Comparison of ENCODE assay signal across 11 mouse cellular contexts in the genomic region with DNA sequence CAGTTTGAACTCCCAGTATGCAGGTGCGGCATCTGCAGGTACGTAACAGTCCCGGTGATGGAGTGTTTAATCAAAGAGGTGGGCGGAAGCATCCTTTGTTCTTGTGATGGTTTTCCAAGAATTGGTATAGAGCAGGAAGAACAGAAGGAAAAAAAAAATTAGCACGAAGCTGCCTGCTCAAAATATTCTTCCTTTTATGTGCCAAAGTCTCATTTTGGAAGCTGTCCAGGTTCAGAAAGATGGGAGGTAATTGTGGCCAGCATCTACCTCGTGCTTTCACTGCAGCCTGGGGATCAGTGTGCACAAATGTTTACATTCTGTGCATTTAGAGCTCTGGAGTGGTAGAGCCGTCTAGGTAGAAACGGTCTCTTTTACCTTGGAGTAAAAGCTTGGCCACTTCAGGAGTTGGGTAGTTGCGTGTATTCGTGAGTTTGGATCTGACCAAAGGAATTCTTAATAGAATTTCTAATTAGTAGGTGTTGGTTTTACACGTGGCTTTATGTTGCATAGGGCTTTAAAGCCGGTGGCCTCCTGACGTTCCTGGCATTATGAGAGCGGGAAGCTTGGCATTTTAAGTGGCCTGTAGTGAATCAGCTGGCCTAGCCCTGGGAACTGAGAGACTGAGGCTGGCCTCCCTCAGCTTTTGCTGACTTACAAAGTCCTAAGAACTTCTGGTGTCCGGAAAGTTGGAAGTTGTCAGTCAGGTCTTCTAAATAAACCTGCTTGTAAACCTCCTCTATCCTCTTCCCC. TPM values are rescaled to one million over a fixed set of nuclear protein-coding genes. Genes with fewer than 3 reads are reported as not detected.
A peak's percentile ranks its signal among the peaks of the same experiment; 100 is the strongest.
DNase-seq lines count a peak whose midpoint lies in the region; ATAC-seq and TF ChIP-seq lines count a peak whose summit lies in the region.
"Had no signal": no experiment of that assay in that cellular context is flagged by ENCODE, and none has a peak within 500 bp of the region (broad histone marks: within the 10 kb centered on the region; RNA-seq: fewer than 3 reads in every experiment).

No protein-coding gene starts in this region.

- peak overlapping the region; percentile 90 for H3K4me2 ChIP-seq in embryonic facial prominence, embryonic 15.5 days (replicated peaks)
- peak overlapping the region; percentile 92 for H3K4me2 ChIP-seq in intestine, embryonic 16.5 days (ENCODE audit: low read depth, low read length)
- peak overlapping the region; percentile 85 for H3K4me2 ChIP-seq in neural tube, embryonic 12.5 days (replicated peaks)

- H3K9ac ChIP-seq in embryonic facial prominence, embryonic 15.5 days, result no peak overlapping the region
- H3K9ac ChIP-seq in intestine, embryonic 16.5 days (ENCODE audit: low read depth, low read length), result no peak overlapping the region
- H3K9ac ChIP-seq in neural tube, embryonic 12.5 days, result peak overlapping the region; percentile 95

- H3K27me3 ChIP-seq in embryonic facial prominence, embryonic 15.5 days, result no peaks in the 10 kb centered on the region
- no peaks in the 10 kb centered on the region for H3K27me3 ChIP-seq in intestine, embryonic 16.5 days (replicated peaks; ENCODE audit: control insufficient read depth, insufficient read depth, low read length)
- no peaks in the 10 kb centered on the region for H3K27me3 ChIP-seq in neural tube, embryonic 12.5 days (replicated peaks)
- H3K27me3 ChIP-seq: Patski had no signal

- WGBS in embryonic facial prominence, embryonic 15.5 days, result 45% methylated on average over 15 of the region's 15 CpGs
- 37% methylated on average over 15 of the region's 15 CpGs for WGBS in intestine, embryonic 16.5 days
- 24% methylated on average over 15 of the region's 15 CpGs for WGBS in neural tube, embryonic 12.5 days

- no peak for TF ChIP-seq CTCF in left cerebral cortex, adult 2 months (IDR thresholded peaks at IDR 0.05)

- peaks cover 63% of the 10 kb centered on the region for H3K4me1 ChIP-seq in embryonic facial prominence, embryonic 15.5 days
- H3K4me1 ChIP-seq in intestine, embryonic 16.5 days (ENCODE audit: control insufficient read depth, insufficient read depth, low read length), result peaks cover 46% of the 10 kb centered on the region
- H3K4me1 ChIP-seq in neural tube, embryonic 12.5 days, result peaks cover 74% of the 10 kb centered on the region

- H3K27ac ChIP-seq in left cerebral cortex, adult 2 months, result peak overlapping the region; percentile 99
- no peak overlapping the region for H3K27ac ChIP-seq in embryonic facial prominence, embryonic 15.5 days (replicated peaks)
- no peak overlapping the region for H3K27ac ChIP-seq in intestine, embryonic 16.5 days (ENCODE audit: low read length)
- no peak overlapping the region for H3K27ac ChIP-seq in neural tube, embryonic 12.5 days

- intact Hi-C loops in left cerebral cortex, adult 2 months (cut with DNase I), result loop anchor here (5.0 kb wide), 5 partner anchors 148 to 533 kb away; no protein-coding TSS in a partner anchor
- intact Hi-C loops in left cerebral cortex, postnatal 4 days (cut with DNase I), result loop anchor here (10.0 kb wide), 4 partner anchors 141 to 401 kb away; no protein-coding TSS in a partner anchor

- peaks cover 37% of the 10 kb centered on the region for H3K36me3 ChIP-seq in embryonic facial prominence, embryonic 15.5 days
- peaks cover 13% of the 10 kb centered on the region; the same call in 1 of the 2 replicates for H3K36me3 ChIP-seq in intestine, embryonic 16.5 days (ENCODE audit: control insufficient read depth, insufficient read depth, low read length)
- peaks cover 42% of the 10 kb centered on the region for H3K36me3 ChIP-seq in neural tube, embryonic 12.5 days

- DNase-seq in left cerebral cortex, adult 2 months (ENCODE audit: extremely low spot score in 1 of 2, low spot score in 2 of 2), result no peak
- DNase-seq in left cerebral cortex, postnatal 4 days, result no peak
- no peak for DNase-seq in B cell, adult 2 months
- no peak for DNase-seq in right cerebral cortex, postnatal 10 days (ENCODE audit: low spot score in 2 of 2)
- DNase-seq: cerebellum, adult 11-12 months; gastrocnemius, postnatal 36 days had no signal

- H3K4me3 ChIP-seq in left cerebral cortex, adult 2 months, result peak overlapping the region; percentile 88
- H3K4me3 ChIP-seq in embryonic facial prominence, embryonic 15.5 days (replicated peaks), result peak overlapping the region; percentile 89
- peak overlapping the region; percentile 94 for H3K4me3 ChIP-seq in intestine, embryonic 16.5 days (ENCODE audit: low read length)
- peak overlapping the region; percentile 94 for H3K4me3 ChIP-seq in neural tube, embryonic 12.5 days

- no peak for ATAC-seq in embryonic facial prominence, embryonic 15.5 days (ENCODE audit: insufficient number of reproducible peaks, low FRiP score, low TSS enrichment, low read depth)
- no peak for ATAC-seq in intestine, embryonic 16.5 days
- no peak for ATAC-seq in neural tube, embryonic 12.5 days (ENCODE audit: low FRiP score, low read depth)
- no peak for ATAC-seq in monocyte, adult 5-6 weeks (replicated peaks; ENCODE audit: insufficient number of reproducible peaks, low FRiP score, low TSS enrichment, poor library complexity, severe bottlenecking)
- ATAC-seq: Patski had no signal

- H3K9me3 ChIP-seq in embryonic facial prominence, embryonic 15.5 days (replicated peaks), result no peaks in the 10 kb centered on the region
- no peaks in the 10 kb centered on the region for H3K9me3 ChIP-seq in intestine, embryonic 16.5 days (ENCODE audit: control insufficient read depth, low read length)
- no peaks in the 10 kb centered on the region for H3K9me3 ChIP-seq in neural tube, embryonic 12.5 days

RNA-seq across cellular contexts. Expression of a gene that starts 3.2 kb away (rescaled TPM):
- total RNA-seq in left cerebral cortex, adult 2 months (2021), result 100 to 1,000 TPM; 653 to 683 TPM
- total RNA-seq in left cerebral cortex, postnatal 4 days (2021), result 100 to 1,000 TPM; 740 to 833 TPM
- 10.1 and 10.6 TPM in 2 replicates for polyA plus RNA-seq in embryonic facial prominence, embryonic 15.5 days (2015; fragmentation: Nextera tagmentation; extraction: Ambion mirVana)
- 5.8 and 6.1 TPM in 2 replicates for polyA plus RNA-seq in intestine, embryonic 16.5 days (2015; fragmentation: Nextera tagmentation; extraction: Ambion mirVana)
- 28.8 and 35.3 TPM in 2 replicates for polyA plus RNA-seq in neural tube, embryonic 12.5 days (2016; fragmentation: Nextera tagmentation; extraction: Ambion mirVana)
- 4.6 to 13.6 TPM (median 6.6 TPM) in 3 replicates for total RNA-seq in monocyte, adult 5-6 weeks (2017)

RNA-seq across cellular contexts. Expression of a gene that starts 46.0 kb away (rescaled TPM):
- 100 to 1,000 TPM; 102 to 103 TPM for total RNA-seq in left cerebral cortex, adult 2 months (2021)
- total RNA-seq in left cerebral cortex, postnatal 4 days (2021), result 10 to 100 TPM; 38.9 to 42.2 TPM
- polyA plus RNA-seq in embryonic facial prominence, embryonic 15.5 days (2015; fragmentation: Nextera tagmentation; extraction: Ambion mirVana), result 46.0 and 49.6 TPM in 2 replicates
- 142 and 184 TPM in 2 replicates for polyA plus RNA-seq in intestine, embryonic 16.5 days (2015; fragmentation: Nextera tagmentation; extraction: Ambion mirVana)
- polyA plus RNA-seq in neural tube, embryonic 12.5 days (2016; fragmentation: Nextera tagmentation; extraction: Ambion mirVana), result 29.2 and 30.1 TPM in 2 replicates
- 72.1 to 103 TPM (median 100 TPM) in 3 replicates for total RNA-seq in monocyte, adult 5-6 weeks (2017)

Comparison
In these comparisons a context has a peak if more than half of its experiments do, and no peak if none do; other contexts are left out.
1. RNA of a gene that starts 3.2 kb away (total RNA-seq): 740 to 833 TPM in left cerebral cortex, postnatal 4 days and 653 to 683 TPM in left cerebral cortex, adult 2 months; 4.6 to 13.6 TPM in monocyte, adult 5-6 weeks; every median in the first group is over 10 times any median in the second.
2. Peak in every context shown above with its lines, with median percentiles within 50 percentile points of each other: H3K4me3 ChIP-seq and H3K4me2 ChIP-seq.